Mouse (Mus musculus) kidney, adult 2 months (tissue): Measurements from ENCODE around the gene Gli2.

ENCODE experiments used
- CTCF ChIP-seq: fragments of 200-500 bp; conservative IDR thresholded peaks from 2 replicates; pipeline ENCODE4 v1.5.1; 2011; ENCODE audit warnings: low read depth, mild to moderate bottlenecking, control low read depth, low read length, moderate library complexity, mixed read lengths; ENCODE audit not compliant: insufficient read depth, insufficient read length
- POLR2A ChIP-seq: fragments of 200-500 bp; IDR thresholded peaks from one replicate; pipeline ENCODE4 v1.6.1; 2011; ENCODE audit warnings: low read depth, low read length, control low read depth

- TF ChIP-seq POLR2A (no peak), CTCF (no peak; the same call in 1 of the 2 replicates)
Observed at GRCm38 (mm10) chr1:118822258-118822657, 231.2 kb downstream of the Gli2 start.
